Mouse (Mus musculus) kidney, postnatal 10 days (tissue): ENCODE data around the gene Kcnj13.

ENCODE experiments used
- DNase-seq: peaks from one replicate; pipeline ENCODE4 v3.0.0; 2021; ENCODE audit warnings: mixed read lengths

Gene Kcnj13

DNA sequence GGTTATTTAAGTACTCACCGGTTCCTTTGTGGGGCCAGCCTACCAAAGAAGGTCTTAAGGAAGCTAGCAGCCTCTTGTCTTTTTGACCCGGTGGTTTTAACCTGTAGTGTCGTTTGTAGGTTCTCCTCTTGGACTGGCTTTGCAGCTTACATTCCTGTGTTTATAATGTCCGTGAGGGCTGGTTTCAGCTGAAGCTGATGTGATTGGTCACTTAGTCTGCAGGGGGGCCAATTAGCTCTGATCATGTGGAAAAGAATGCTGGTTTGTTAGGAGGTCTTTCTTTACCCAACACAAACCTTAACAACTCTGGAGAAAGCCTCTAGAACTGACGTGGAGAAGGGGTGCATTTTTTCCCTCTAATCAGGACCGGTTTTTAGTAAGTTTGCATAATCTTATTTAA, at the start of gene Kcnj13:
Gene Kcnj13 (minus strand): TSS at position 136 of the 400 bp plus-strand sequence.
- DNase-seq, result no peak

DNA sequence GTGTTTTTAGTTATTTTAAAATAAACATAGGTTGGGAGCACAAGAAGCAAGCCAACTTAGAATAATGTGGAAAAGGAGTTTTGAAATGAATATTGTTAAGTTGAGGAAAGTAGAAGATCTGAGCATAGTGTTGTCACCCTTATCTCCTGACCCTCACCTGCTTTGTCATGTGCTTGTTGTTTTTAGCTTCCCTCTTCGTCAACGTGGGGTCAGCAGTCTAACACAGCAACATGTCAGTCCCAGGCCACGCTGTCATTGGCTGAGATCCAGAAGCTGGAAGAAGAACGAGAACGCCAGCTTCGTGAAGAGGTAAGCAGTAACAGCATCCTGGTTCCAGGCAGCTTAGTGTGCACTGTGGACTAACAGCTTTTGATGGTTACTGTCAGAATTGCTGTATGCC, 42.1 kb upstream of the Kcnj13 start:
- DNase-seq, result no peak

DNA sequence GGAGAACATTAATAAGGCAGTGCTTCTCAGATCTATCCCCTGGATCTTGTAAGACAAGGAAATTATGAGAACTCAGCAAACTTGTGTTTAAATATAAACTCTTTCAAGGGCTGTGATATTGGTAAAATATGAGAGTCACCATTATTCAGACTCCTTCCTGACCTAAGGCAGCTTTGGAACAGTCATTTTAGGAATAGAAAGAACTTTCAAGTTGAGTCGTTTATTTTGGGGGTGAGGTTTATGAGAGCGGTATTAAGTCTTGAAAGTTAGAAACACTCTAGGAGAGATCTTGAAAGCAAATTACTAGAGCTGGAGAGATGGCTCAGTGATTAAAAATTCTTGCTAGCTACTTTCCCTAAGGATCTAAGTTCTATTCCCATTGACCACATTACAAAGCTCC, 40.6 kb upstream of the Kcnj13 start:
- DNase-seq, result no peak

DNA sequence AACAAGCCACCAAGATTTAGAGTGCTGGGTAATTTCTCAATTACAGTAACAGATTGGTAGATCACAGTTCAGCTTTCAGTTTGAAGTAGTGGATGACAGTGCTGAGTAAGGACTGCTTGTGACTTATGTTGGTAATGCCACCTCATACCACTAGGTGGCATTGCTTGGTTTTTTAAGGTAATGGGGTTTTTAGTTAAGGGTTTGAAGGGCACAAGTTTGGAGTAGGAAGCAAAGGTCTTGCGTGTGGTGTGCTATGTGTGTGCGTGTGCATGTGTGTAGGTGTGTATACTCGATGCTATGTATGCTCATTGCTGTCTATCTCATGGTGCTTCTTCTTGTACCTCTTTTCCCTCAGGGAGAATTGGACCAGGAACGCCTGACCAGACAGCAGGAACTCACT, 24.2 kb upstream of the Kcnj13 start:
- DNase-seq, result peak; percentile 19

DNA sequence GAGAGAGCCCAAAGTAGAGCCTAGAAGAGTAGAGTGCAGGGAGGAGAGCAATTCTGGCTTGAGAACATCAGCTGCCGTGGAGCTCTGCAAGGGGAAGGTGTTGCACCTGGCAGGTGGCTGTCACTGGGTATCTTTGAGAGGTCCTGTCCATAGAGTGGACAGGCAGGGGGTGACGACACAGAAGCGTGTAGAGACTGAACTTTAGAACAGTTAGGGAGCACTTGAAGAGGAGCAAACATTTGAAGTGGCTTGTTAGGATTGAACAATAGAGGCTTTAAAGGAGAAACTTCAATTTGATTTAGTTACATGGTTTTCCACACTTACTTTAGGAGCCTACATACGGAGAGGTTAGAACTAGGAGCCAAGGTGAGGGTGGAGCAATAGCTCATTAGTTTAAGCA, 14.9 kb upstream of the Kcnj13 start:
- DNase-seq, result no peak

DNA sequence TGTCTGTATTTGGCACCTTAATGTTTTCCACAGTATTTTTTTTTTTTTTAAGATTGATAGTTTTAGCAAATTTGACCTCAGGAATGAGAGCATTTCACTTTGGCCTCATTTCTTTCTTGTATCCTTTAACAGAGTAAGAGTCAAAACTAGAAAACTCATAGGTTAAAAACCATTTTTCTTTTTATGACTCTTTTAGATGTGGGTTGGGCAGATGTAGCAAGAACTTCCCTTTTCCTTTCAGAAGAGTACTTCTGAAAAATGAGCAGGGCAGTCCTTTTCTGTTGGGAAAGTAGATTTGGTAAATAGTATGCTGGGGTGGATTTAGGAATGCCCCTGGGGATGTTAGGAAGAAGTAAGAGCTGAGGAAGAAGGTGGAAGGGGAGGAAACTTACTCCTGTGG, 11.5 kb upstream of the Kcnj13 start:
- no peak for DNase-seq

DNA sequence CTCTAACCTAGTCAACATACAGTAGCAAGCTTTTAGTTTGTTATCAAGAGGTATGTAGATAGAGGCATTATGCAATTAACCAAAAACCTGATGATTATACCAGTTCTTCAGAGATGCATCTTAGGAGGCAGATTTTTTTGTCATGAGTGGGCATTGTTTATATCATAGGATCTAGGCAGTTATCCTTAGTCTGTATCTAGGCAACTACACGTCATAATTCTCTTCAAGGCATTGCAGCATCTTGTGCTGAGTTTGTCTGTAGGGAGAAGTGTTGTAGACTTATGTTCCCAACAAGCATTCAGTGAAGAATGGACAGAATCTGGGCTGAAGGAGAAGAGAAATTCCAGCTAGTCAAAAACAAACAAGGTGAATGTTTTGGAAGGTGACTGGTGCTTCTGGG, 10.2 kb upstream of the Kcnj13 start:
- no peak for DNase-seq

DNA sequence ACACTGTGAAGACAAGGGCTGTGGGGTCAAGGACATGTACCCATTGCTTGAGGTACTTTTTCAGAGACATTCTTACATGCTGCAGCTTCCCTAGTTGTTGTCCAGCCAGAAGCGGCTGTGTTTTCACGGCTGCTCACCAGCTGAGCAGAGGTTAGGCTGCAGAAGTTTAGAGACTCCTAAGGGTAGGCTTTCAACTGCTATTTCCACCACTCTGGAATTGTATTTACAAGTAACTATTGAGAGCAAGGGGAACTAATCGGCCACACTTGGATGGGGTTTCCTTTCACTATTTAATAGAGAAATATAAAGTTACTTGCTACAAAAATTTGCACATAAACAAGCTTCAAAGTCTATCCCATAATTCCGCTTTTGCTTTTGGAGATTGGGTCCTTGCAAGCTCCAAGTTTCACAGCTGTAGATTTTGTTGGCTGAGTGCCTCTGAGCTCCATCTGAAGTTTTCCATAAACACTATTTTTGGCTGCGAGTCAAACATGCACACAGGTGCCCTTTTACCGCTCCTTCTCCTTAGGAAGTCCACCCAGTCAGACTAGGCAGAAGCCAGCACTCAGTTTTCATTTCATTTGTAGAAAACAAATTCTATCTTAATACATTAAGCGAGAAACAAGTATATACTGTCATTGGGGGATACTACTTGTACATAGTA, 2.5 kb upstream of the Kcnj13 start:
- peak; percentile 67 for DNase-seq

DNA sequence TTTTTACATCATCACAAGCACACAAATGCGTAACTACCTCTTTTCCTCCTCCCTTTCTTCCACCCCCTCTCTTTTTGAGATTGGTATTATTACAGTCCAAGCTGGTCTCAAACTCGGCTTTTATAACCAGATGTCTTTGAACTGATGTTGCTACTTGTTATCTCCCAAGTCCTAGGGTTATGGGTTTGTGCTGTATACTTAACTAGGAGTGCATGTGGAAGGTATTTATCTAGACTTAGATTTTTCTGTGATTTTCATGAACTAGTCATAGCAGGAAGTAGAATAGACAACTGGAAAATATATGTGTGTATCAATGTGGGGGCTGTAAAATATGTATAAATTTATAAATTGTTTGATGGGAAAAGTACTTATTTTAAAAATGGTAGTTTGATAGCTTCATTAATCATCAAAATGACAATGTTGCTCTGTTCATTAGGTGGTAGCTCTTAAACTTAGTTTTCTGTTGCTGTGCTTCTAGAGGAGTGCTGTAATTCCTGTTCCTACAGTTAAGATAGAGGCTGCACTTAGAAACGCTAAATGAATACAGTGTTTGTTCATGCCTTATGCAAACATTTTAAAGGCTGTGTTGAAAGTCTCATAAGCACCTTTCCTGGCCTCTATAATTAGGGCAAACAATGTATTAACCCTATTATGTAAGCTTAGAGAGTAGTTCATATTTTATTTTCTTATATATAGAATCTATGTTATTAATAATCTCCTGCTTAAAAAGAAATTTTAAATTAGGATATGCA, 909 bp downstream of the Kcnj13 start:
- DNase-seq, result no peak

DNA sequence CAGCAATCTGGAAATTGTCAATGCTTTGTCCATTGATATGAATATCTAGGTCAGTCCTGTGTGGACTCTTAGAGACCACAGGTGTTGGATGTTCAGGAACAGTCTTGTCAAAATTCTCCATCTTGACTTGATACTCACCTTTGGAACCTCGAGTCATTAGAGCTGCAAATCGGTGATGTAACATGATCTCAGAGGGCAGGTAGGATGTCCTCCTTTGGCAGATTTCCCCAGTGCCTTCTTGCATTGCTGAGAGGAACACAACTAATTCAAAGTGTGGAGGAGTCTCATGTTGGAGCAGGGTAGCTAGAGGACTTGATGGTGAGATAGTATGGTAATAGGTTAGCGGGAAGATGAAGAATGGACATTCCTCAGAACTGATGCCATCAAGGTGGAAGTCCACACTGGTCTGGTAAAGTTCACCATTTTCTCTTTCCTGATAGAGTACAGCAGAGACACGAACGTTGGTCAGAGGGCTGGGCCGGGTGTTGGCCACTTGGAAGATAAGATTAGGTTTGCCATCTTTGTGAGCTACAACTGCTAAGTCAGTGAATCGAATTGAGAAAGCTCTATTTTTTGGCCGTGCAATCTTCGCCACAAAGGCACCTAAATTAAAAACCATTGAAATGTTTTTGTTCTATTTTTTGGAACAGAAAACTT, 8.0 kb downstream of the Kcnj13 start:
- DNase-seq, result no peak

DNA sequence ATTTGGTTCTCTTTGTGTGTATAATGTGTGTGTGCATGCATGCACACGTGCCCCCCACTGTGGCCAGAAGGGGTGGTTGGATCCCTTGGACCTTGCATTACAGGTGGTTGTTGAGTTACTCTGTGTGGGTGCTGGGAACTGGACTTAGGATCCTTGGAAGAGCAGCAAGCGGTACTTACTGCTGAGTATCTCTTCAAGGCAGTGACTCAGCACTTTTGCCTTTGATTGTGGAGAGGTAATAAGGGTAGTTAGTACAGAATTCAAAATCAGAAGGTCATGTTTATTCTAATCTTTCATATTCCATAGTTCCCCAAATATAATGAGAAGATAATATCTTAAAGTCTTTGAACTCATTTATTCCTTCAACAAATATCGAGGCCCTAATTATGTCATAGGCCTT, 13.4 kb downstream of the Kcnj13 start:
- DNase-seq, result no peak

DNA sequence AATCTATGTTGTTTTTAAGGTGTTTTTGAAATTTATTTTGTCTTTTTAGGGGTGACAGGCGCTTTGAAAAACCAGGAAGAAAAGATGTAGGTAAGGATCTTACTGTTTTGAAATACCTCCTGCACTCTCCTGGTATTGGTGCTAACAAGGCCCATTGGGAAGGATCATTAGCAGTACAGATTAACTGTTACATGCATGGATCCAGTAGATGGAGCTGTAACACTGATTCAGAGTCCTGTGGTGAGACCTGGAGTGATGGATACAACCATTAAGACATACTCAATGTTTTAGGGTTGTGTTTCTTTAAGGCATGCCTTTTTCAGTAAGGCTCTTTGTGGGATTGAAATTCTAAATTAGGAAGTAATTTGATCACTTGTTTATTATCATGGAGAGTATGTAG, 14.6 kb downstream of the Kcnj13 start:
- DNase-seq, result no peak

DNA sequence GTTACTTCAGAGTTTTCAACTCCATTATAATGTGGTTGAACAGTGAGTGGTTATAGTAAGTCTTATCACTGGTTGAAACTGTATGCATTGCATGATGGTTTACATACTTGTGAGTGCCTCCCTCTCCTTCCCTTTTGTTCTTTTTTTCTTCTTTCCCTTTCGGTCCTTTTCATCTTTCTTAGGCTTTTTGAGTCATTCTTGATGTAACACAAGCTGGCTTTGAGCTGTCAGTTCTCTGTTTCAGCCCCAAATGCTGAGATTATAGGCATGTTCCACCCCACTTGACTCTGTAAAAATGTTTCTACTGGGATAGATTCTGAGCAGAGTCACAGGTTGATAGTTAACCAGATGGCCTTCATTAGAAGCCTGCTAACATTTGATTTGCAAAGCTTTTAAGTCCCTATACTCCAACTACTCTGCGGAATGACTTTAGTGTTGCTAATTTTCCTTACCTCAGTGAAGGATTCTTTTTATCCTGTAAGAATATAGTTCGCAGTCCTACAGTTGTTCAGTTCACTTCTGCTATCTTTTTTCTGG, 16.4 kb downstream of the Kcnj13 start:
- no peak for DNase-seq

DNA sequence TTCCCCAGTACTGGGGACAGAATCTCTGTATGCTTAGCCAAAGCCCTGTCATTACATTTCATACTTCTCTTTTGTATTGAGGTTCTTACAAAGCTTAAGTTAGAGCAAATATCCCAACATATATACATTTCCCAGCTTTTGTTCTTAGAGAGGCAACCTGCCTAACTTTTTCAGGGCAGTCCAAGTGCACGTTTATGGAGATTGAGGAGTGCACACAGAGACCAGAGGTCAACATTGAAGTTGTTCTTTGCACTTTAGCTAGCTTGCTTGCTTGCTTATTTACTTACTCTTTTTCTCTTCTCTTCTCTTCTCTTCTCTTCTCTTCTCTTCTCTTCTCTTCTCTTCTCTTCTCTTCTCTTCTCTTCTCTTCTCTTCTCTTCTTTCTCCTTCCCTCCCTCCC, 34.3 kb downstream of the Kcnj13 start:
- no peak for DNase-seq

DNA sequence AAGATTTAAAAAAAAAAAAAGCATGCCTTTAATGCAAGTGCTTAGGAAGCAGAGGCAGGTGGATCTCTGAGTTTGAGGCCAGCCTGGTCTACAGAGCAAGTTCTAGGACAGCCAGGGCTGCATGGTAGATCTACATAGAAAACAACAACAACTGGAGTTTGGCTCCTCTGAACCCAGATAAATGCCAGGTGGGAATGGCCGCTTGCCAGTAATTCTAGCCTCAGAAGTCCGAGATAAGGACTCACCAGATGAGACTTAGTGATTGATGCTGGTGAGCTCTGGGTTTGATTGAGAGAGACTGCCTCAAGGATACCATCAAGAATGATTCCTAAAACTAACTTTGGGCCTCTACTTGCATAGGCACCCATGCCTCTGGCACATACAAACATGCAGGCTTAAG, 44.0 kb downstream of the Kcnj13 start:
- DNase-seq, result no peak
